Mouse (Mus musculus) stomach, adult 2 months (tissue): ENCODE measurements around the gene Myo9a. TPM values are rescaled to one million over a fixed set of nuclear protein-coding genes. Genes with fewer than 3 reads are reported as not detected.

Experiments used
- polyA plus RNA-seq: library from polyadenylated mRNA; depleted of rRNA; stranded (reverse); fragments of >200 nt; gene quantifications from 2 replicates; pipeline ENCODE4 v1.2.3, GENCODE M21; 2012; rRNA removed

Gene Myo9a
- polyA plus RNA-seq: 0.09 and 0.24 TPM in 2 replicates

DNA sequence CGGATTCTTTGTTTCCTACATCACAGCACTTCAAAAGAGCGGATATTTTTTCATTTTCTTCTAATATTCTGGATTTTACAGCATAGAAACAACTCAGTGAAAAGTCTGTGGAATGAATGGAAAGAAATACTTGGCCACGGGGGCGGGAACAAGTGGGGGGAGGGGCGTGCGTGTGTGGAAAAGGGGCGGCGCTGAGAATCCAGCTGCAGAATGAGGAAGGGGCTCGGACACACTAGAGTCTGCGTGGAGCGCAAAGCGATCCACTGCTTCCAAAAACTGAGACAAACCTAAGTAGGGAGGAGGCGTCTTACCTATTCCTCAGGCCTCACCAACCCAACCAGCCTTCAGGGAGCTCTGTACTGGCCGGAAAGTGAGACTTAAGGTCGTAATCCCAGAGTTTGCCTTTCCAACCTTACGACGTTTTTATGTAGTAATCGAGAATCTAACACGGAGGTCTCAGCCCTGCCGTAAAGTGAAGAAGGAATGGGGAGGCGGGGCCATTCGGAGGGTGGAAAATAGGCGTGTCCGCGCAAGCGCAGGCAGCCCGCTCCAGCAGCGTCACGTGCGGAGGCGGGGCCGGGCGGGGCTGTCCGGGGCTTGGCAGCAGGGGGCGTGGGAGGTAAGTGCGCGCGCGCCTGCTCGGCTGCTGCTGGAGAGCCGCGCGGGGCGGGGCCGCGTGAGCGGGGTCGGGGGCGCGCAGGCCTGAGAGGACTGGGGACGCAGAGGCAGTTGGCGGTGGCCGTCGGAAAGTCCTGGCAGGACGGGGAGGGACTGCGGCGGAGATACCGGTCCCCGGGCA lies at the start of gene Myo9a, which contains the start of gene Senp8:
Gene Myo9a (plus strand): TSS at position 630 of the 799 bp plus-strand sequence.
Gene Senp8 (minus strand): TSS at position 444 of the 799 bp plus-strand sequence.

GRCm38 (mm10) chr9:59960559-59960958 lies 209.9 kb downstream of the Myo9a start, which contains the start of gene Nr2e3:
Nr2e3 (minus strand) TSS chr9:59960659.

Other genes with a start within 250 kb of the Myo9a start
- gene Hexa, start 211.4 kb upstream of the Myo9a start, polyA plus RNA-seq: 32.8 and 42.4 TPM in 2 replicates
- 0.15 and 0.20 TPM in 2 replicates for gene Tmem202, start 211.0 kb upstream of the Myo9a start, polyA plus RNA-seq
- 1.2 and 2.2 TPM in 2 replicates for gene Celf6, start 173.0 kb upstream of the Myo9a start, polyA plus RNA-seq
- 3.3 and 6.6 TPM in 2 replicates for gene Parp6, start 133.6 kb upstream of the Myo9a start, polyA plus RNA-seq
- gene Pkm, start 94.5 kb upstream of the Myo9a start, polyA plus RNA-seq: 928 and 1,039 TPM in 2 replicates
- gene Gramd2, start 70.8 kb upstream of the Myo9a start, polyA plus RNA-seq: 2.1 and 2.4 TPM in 2 replicates
- gene Senp8, start 186 bp upstream of the Myo9a start, polyA plus RNA-seq: 0.24 and 0.56 TPM in 2 replicates
- gene Nr2e3, start 209.8 kb downstream of the Myo9a start, polyA plus RNA-seq: not detected in 2 replicates